Mouse (Mus musculus) liver, embryonic 14.5 days (tissue): Measurements from ENCODE around the gene Gorasp2. TPM values are rescaled to one million over a fixed set of nuclear protein-coding genes. Genes with fewer than 3 reads are reported as not detected.

Experiments
- ATAC-seq: fragments of 200-750 bp; cut with Nextera tagmentation; 2 replicates; pipeline ENCODE4 v1.8.0; 2017; ENCODE audit warnings: moderate number of reproducible peaks, mild to moderate bottlenecking, moderate library complexity; ENCODE audit not compliant: insufficient read depth
- DNase-seq, 3 experiments: peaks; one replicate each; pipeline ENCODE4 v3.0.0-alpha.2; 2012 to 2013; ENCODE audit warnings: low read depth in 3 of 3, low spot score in 3 of 3
- H3K27ac ChIP-seq: fragments of 300-500 bp; sonication (generic); 2 replicates; pipeline ENCODE4 v1.5.1; 2014; ENCODE audit warnings: moderate library complexity, mild to moderate bottlenecking, control low read depth, inconsistent platforms
- H3K27me3 ChIP-seq: fragments of 300-500 bp; sonication (generic); 2 replicates; pipeline ENCODE4 v1.6.1; 2014; ENCODE audit warnings: mild to moderate bottlenecking, low read length, moderate library complexity; ENCODE audit not compliant: control insufficient read depth, insufficient read depth
- H3K36me3 ChIP-seq: fragments of 300-500 bp; sonication (generic); replicated peaks from 2 replicates; pipeline ENCODE4 v1.6.1; 2014; ENCODE audit warnings: low read depth; ENCODE audit not compliant: control insufficient read depth, insufficient read depth
- H3K4me1 ChIP-seq, 2 experiments: fragments of 200-500 bp in 1 of 2; fragments of 300-500 bp in 1 of 2; sonication (generic) in 1 of 2; replicated peaks; 2 replicates each; pipeline ENCODE4 v1.6.1; 2012 to 2014; ENCODE audit warnings: antibody characterized with exemption in 1 of 2, inconsistent platforms in 1 of 2, low read length in 1 of 2; ENCODE audit not compliant: control insufficient read depth in 2 of 2, insufficient read depth in 2 of 2
- H3K4me2 ChIP-seq: fragments of 300-500 bp; sonication (generic); 2 replicates; pipeline ENCODE4 v1.6.1; 2014; ENCODE audit warnings: low read depth, mild to moderate bottlenecking, control low read depth, moderate library complexity
- H3K4me3 ChIP-seq, 2 experiments: fragments of 200-500 bp in 1 of 2; fragments of 300-500 bp in 1 of 2; sonication (generic) in 1 of 2; 2 replicates each; pipeline ENCODE4 v1.5.1; 2012 to 2014; ENCODE audit warnings: low read depth in 2 of 2, low read length in 2 of 2, mild to moderate bottlenecking in 2 of 2, control low read depth in 1 of 2, inconsistent platforms in 1 of 2, moderate library complexity in 1 of 2; ENCODE audit not compliant: insufficient read depth in 1 of 2
- H3K9ac ChIP-seq: fragments of 300-500 bp; sonication (generic); replicated peaks from 2 replicates; pipeline ENCODE4 v1.6.1; 2014; ENCODE audit warnings: mild to moderate bottlenecking, control low read depth, moderate library complexity
- H3K9me3 ChIP-seq: fragments of 300-500 bp; sonication (generic); 2 replicates; pipeline ENCODE4 v1.6.1; 2016; ENCODE audit warnings: low read length, mixed read lengths; ENCODE audit not compliant: control insufficient read depth
- CTCF ChIP-seq: IDR thresholded peaks from 2 replicates; pipeline ENCODE4 v1.5.1; 2016; ENCODE audit warnings: antibody characterized with exemption, low read depth, control low read depth
- EP300 ChIP-seq: IDR thresholded peaks from 2 replicates; pipeline ENCODE4 v1.6.1; 2016; ENCODE audit warnings: antibody characterized with exemption, low read depth
- WGBS: fragments of 180-500 bp; shearing (Covaris S2); extraction: QIAGEN DNeasy Blood & Tissue Kit; methylation state at CpG from one replicate; pipeline ENCODE4 v1.1.7; 2014; ENCODE audit not compliant: insufficient replicate concordance; 5-methylcytosine and 5-hydroxymethylcytosine counted together
- polyA plus RNA-seq, 2 experiments: library from polyadenylated mRNA; depleted of rRNA in 1 of 2; stranded (reverse) in 1 of 2; unstranded in 1 of 2; fragments of >200 nt; fragmentation: Nextera tagmentation in 1 of 2; extraction: Ambion mirVana in 1 of 2; gene quantifications; 2 replicates each; pipeline versions ENCODE4 v1.2.1 to v1.2.3; 2012 to 2014

The Gorasp2 gene
- polyA plus RNA-seq, 2 experiments = 24.5 to 50.5 TPM

- Histone ChIP-seq H3K27me3 (no peaks in the 10 kb centered on the region), H3K27ac (no peak overlapping the region), H3K4me1 (no peaks in the 10 kb centered on the region), H3K36me3 (no peaks in the 10 kb centered on the region), H3K9ac (no peak overlapping the region), H3K4me3 (no peak overlapping the region), H3K9me3 (no peaks in the 10 kb centered on the region), H3K4me2 (no peak overlapping the region)
- TF ChIP-seq EP300 = no peak
- TF ChIP-seq CTCF = no peak
- ATAC-seq (no peak), DNase-seq (no peak)
- 67% methylated on average over 16 of the region's 16 CpGs for WGBS
Measured at GRCm38 (mm10) chr2:70642971-70643565, 18.3 kb upstream of the Gorasp2 start.

- no peak for TF ChIP-seq EP300
- no peak for TF ChIP-seq CTCF
- Histone ChIP-seq H3K27ac (no peak overlapping the region), H3K9ac (no peak overlapping the region), H3K27me3 (no peaks in the 10 kb centered on the region), H3K9me3 (no peaks in the 10 kb centered on the region), H3K4me1 (no peaks in the 10 kb centered on the region), H3K4me2 (no peak overlapping the region), H3K36me3 (no peaks in the 10 kb centered on the region), H3K4me3 (no peak overlapping the region)
- WGBS = 43% methylated on average over 6 of the region's 6 CpGs
- DNase-seq (no peak), ATAC-seq (no peak)
Measured at GRCm38 (mm10) chr2:70645266-70645780, 16.1 kb upstream of the Gorasp2 start.

- WGBS = 46% methylated on average over 4 of the region's 4 CpGs
- Histone ChIP-seq H3K4me3 (no peak overlapping the region), H3K9me3 (no peaks in the 10 kb centered on the region), H3K4me2 (no peak overlapping the region), H3K27ac (no peak overlapping the region), H3K4me1 (no peaks in the 10 kb centered on the region), H3K9ac (no peak overlapping the region), H3K36me3 (no peaks in the 10 kb centered on the region), H3K27me3 (no peaks in the 10 kb centered on the region)
- ATAC-seq (no peak), DNase-seq (no peak)
- TF ChIP-seq CTCF (no peak), EP300 (no peak)
Measured at GRCm38 (mm10) chr2:70647681-70648080, 13.7 kb upstream of the Gorasp2 start.

- TF ChIP-seq EP300 (no peak), CTCF (no peak)
- Histone ChIP-seq H3K9me3 (no peaks in the 10 kb centered on the region), H3K4me1 (no peaks in the 10 kb centered on the region), H3K4me3 (no peak overlapping the region), H3K36me3 (no peaks in the 10 kb centered on the region), H3K27ac (no peak overlapping the region), H3K9ac (no peak overlapping the region), H3K4me2 (no peak overlapping the region), H3K27me3 (no peaks in the 10 kb centered on the region)
- ATAC-seq (no peak), DNase-seq (no peak)
- WGBS = 51% methylated on average over 5 of the region's 5 CpGs
Measured at GRCm38 (mm10) chr2:70648271-70648670, 13.1 kb upstream of the Gorasp2 start.

- ATAC-seq = no peak
- Histone ChIP-seq H3K9ac (no peak overlapping the region), H3K4me1 (no peaks in the 10 kb centered on the region), H3K36me3 (no peaks in the 10 kb centered on the region), H3K4me3 (no peak overlapping the region), H3K4me2 (no peak overlapping the region), H3K27me3 (no peaks in the 10 kb centered on the region), H3K9me3 (no peaks in the 10 kb centered on the region), H3K27ac (no peak overlapping the region)
- WGBS = 65% methylated on average over 4 of the region's 4 CpGs
- no peak for TF ChIP-seq EP300
- TF ChIP-seq CTCF = no peak
- DNase-seq = no peak
Measured at GRCm38 (mm10) chr2:70649471-70649870, 11.9 kb upstream of the Gorasp2 start.
